Mouse (Mus musculus) Muller cell, postnatal 12 days (primary cell): Measurements from ENCODE around the gene Ak8.

Experiments used
- DNase-seq: peaks from one replicate; pipeline ENCODE4 v3.0.0-alpha.2; 2015; ENCODE audit errors: inconsistent ontology term

Gene Ak8

GRCm38 (mm10) chr2:28794623-28795022 is 94.7 kb downstream of the Ak8 start:
- DNase-seq, result no peak

- DNase-seq, result no peak
These were observed 96.3 kb downstream of the Ak8 start for GRCm38 (mm10) chr2:28796298-28796697.

GRCm38 (mm10) chr2:28797490-28798106 is 97.6 kb downstream of the Ak8 start:
- no peak for DNase-seq

- DNase-seq, result no peak
These were observed 98.4 kb downstream of the Ak8 start for GRCm38 (mm10) chr2:28798390-28798789.

GRCm38 (mm10) chr2:28799575-28799974 is 99.6 kb downstream of the Ak8 start:
- no peak for DNase-seq

- DNase-seq, result no peak
These were observed 103.4 kb downstream of the Ak8 start for GRCm38 (mm10) chr2:28803406-28803805.

GRCm38 (mm10) chr2:28808841-28809240 is 108.9 kb downstream of the Ak8 start:
- DNase-seq, result peak; percentile 69

- no peak for DNase-seq
These were observed 110.5 kb downstream of the Ak8 start for GRCm38 (mm10) chr2:28810260-28811013.

GRCm38 (mm10) chr2:28818866-28819265 is 118.9 kb downstream of the Ak8 start:
- DNase-seq, result no peak

- DNase-seq, result no peak
These were observed 129.3 kb downstream of the Ak8 start for GRCm38 (mm10) chr2:28829265-28829664.

- DNase-seq, result peak; percentile 6
These were observed 136.4 kb downstream of the Ak8 start for GRCm38 (mm10) chr2:28836181-28836940.

GRCm38 (mm10) chr2:28839501-28840221 is 139.7 kb downstream of the Ak8 start:
- DNase-seq, result peak; percentile 48

GRCm38 (mm10) chr2:28840222-28840951 is 140.4 kb downstream of the Ak8 start, which contains the start of the genes Gtf3c4 and Ddx31:
Gene Gtf3c4 (minus strand): TSS chr2:28840360.
Gene Ddx31 (plus strand): TSS chr2:28840406.
- DNase-seq, result peak; percentile 94

GRCm38 (mm10) chr2:28842042-28842441 is 142.1 kb downstream of the Ak8 start:
- DNase-seq, result no peak

- DNase-seq, result no peak
These were observed 148.9 kb downstream of the Ak8 start for GRCm38 (mm10) chr2:28848879-28849278.

- no peak for DNase-seq
These were observed 152.6 kb downstream of the Ak8 start for GRCm38 (mm10) chr2:28852594-28852993.

GRCm38 (mm10) chr2:28855773-28856172 is 155.8 kb downstream of the Ak8 start:
- no peak for DNase-seq

GRCm38 (mm10) chr2:28859303-28859702 is 159.3 kb downstream of the Ak8 start:
- DNase-seq, result no peak

GRCm38 (mm10) chr2:28860678-28861423 is 160.9 kb downstream of the Ak8 start:
- no peak for DNase-seq
